ENCODE assay signal across 8 mouse cellular contexts in the genomic region with DNA sequence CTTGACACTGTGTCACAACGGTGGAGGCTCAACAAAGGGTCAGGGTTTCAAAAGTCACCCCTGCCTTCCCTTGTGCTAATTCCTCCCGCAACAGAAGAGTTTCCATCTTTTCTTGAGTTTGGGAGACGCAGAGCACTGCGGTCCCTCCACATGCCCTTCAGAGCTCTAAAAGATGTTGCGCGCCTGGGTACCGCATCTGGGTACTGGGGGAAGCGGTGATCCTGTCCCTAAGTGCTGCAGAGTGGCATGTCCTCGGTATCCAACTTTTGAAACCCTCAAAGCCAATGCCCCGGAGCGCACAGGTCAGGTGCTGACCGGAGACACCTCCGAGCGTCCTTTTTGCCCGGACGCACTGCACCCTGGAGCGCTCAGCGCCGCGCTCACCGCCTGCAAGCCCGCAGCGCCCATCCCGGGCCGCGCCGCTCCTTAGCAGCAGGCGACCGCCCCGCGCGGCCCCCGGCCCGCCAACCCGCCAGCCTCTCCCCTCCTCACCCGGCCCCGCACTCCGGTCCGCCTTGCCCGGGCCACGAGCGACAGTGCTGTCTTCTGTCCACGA. TPM values are rescaled to one million over a fixed set of nuclear protein-coding genes. Genes with fewer than 3 reads are reported as not detected.
A peak's percentile ranks its signal among the peaks of the same experiment; 100 is the strongest.
DNase-seq lines count a peak whose midpoint lies in the region; ATAC-seq lines count a peak whose summit lies in the region.

No protein-coding gene starts in this region.

- H3K4me1 ChIP-seq in intestine, embryonic 15.5 days (replicated peaks), result no peaks in the 10 kb centered on the region; the same call in 1 of the 2 replicates
- peaks cover 15% of the 10 kb centered on the region for H3K4me1 ChIP-seq in midbrain, embryonic 10.5 days

- H3K4me3 ChIP-seq in intestine, embryonic 15.5 days (replicated peaks), result peak overlapping the region; percentile 55
- H3K4me3 ChIP-seq in midbrain, embryonic 10.5 days, result peak overlapping the region; percentile 74

- H3K9me3 ChIP-seq in intestine, embryonic 15.5 days, result no peaks in the 10 kb centered on the region
- H3K9me3 ChIP-seq in midbrain, embryonic 10.5 days (replicated peaks), result no peaks in the 10 kb centered on the region

- DNase-seq in cerebellum, adult 9-10 months, result no peak
- peak; percentile 11 to 27 for DNase-seq in spleen, postnatal 10 days (ENCODE audit: low spot score in 2 of 2)
- no peak for DNase-seq in spleen, postnatal 14 days (ENCODE audit: low spot score in 2 of 2)
- no peak for DNase-seq in midbrain, embryonic 10.5 days (ENCODE audit: low spot score)
- peak; percentile 4 for DNase-seq in yolk sac, embryonic 10.5 days (ENCODE audit: low spot score)

- no peak overlapping the region; the same call in 1 of the 2 replicates for H3K9ac ChIP-seq in intestine, embryonic 15.5 days

- no peaks in the 10 kb centered on the region for H3K36me3 ChIP-seq in intestine, embryonic 15.5 days
- no peaks in the 10 kb centered on the region for H3K36me3 ChIP-seq in midbrain, embryonic 10.5 days

- 2% methylated on average over 43 of the region's 43 CpGs for WGBS in intestine, embryonic 15.5 days
- under 1% methylated on average over 43 of the region's 43 CpGs for WGBS in midbrain, embryonic 10.5 days

- ATAC-seq in cerebellum, adult (ENCODE audit: insufficient number of reproducible peaks, low FRiP score, low TSS enrichment), result 0 out of 2 replicates have a peak, but pooled peaks have one; percentile 15
- ATAC-seq in intestine, embryonic 15.5 days, result peak; percentile 63
- no peak for ATAC-seq in activated CD4-positive, CD25-positive, alpha-beta regulatory T cell, adult 4 months

- peak overlapping the region; percentile 94 for H3K4me2 ChIP-seq in intestine, embryonic 15.5 days (replicated peaks)

- peaks cover 20% of the 10 kb centered on the region for H3K27me3 ChIP-seq in intestine, embryonic 15.5 days (replicated peaks)
- peaks cover 48% of the 10 kb centered on the region for H3K27me3 ChIP-seq in midbrain, embryonic 10.5 days (ENCODE audit: low read depth, poor library complexity, severe bottlenecking)

- H3K27ac ChIP-seq in intestine, embryonic 15.5 days, result no peak overlapping the region
- peak overlapping the region; percentile 82 for H3K27ac ChIP-seq in midbrain, embryonic 10.5 days (replicated peaks)

RNA-seq across cellular contexts. Expression of a gene that starts 0.8 kb away (rescaled TPM):
- polyA plus RNA-seq in intestine, embryonic 15.5 days (2015; fragmentation: Nextera tagmentation; extraction: Ambion mirVana), result 1.6 and 1.7 TPM in 2 replicates
- 2.7 and 3.6 TPM in 2 replicates for polyA plus RNA-seq in midbrain, embryonic 10.5 days (2016; fragmentation: Nextera tagmentation; extraction: Ambion mirVana)
- not detected for polyA plus RNA-seq in activated CD4-positive, CD25-positive, alpha-beta regulatory T cell, adult 4 months (2017; shearing (Covaris generic))

Comparison
In these comparisons a context has a peak if more than half of its experiments do, and no peak if none do; other contexts are left out.
1. DNase-seq: peak in spleen, postnatal 10 days (2 of 2) and yolk sac, embryonic 10.5 days (single experiment); none in cerebellum, adult 9-10 months (single experiment), spleen, postnatal 14 days (0 of 2) and midbrain, embryonic 10.5 days (single experiment).